Mouse (Mus musculus): ENCODE measurements at regions not wholly inside any gene's neighbourhood (a gene's known extent, or its start where the extent isn't known, plus 50 kb on each side); places are given as distances from the start of the nearest gene placed in this dataset.

- Histone ChIP-seq H3K79me3 (ENCODE audit: low read depth) (no peaks in the 10 kb centered on the region), H3K4me3 (ENCODE audit: insufficient read depth, poor library complexity, severe bottlenecking) (no peak overlapping the region), H3K79me2 (ENCODE audit: control insufficient read depth, insufficient read depth) (no peaks in the 10 kb centered on the region), H3ac (ENCODE audit: control insufficient read depth, insufficient read length, low read depth) (no peak overlapping the region), H3K36me3 (ENCODE audit: control insufficient read depth, insufficient read depth) (no peaks in the 10 kb centered on the region), H3K27me3 (ENCODE audit: control insufficient read depth, insufficient read depth, insufficient read length) (no peaks in the 10 kb centered on the region)
- TF ChIP-seq MAX (IDR thresholded peaks at IDR 0.05) (no peak), FOSL1 (IDR thresholded peaks at IDR 0.05; ENCODE audit: insufficient read depth, low read length, poor library complexity, severe bottlenecking) (no peak), USF1 (IDR thresholded peaks at IDR 0.05; ENCODE audit: low read depth) (no peak), CEBPB (IDR thresholded peaks at IDR 0.05; ENCODE audit: low read depth) (no peak), CTCF (IDR thresholded peaks at IDR 0.05; ENCODE audit: control insufficient read depth, insufficient read depth, insufficient read length) (no peak)
These were observed 227.2 kb downstream of the Kcnrg start for GRCm38 (mm10) chr14:61834291-61834936.

DNA sequence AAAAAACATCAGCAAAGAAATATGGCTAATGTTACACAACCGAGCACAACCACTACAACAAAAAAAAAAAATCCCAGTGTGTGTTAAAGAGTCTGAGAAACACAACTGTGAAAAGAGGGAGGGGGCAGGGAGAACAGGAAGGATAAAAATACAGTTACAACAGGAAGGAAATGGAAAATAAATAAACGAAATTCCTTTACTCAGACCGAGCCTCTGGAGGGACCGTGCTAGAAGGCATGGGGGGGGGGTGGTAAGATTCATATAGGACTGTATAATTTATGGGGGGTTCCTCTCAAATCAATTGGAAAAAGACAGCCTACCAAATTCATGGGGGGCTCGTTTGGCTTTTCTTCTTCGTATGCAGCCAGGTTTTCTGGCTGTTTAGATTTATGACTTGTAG lies 228.5 kb downstream of the Kcnrg start:
- H3K36me3 ChIP-seq (ENCODE audit: control insufficient read depth, insufficient read depth), result no peaks in the 10 kb centered on the region

DNA sequence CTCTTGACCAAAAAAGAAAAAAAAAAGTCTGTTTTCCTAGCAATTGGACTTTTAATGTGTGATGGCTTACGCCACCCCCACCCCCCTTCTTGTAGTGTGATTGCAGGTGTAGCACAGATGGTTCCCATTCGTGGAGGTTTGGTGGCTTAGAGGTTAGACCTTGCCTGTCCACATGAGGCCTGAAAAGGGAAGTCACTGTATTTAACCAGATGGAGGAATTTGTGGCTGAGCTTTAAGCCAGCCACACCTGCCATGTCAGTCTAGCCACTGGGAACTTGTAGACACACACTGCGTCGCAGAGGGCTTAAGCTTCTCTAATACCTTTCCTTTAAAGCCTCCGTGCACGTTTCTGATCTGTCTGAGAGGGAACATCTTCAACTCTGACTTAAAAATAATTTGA lies 229.0 kb downstream of the Kcnrg start:
- no peak for TF ChIP-seq FOSL1 (IDR thresholded peaks at IDR 0.05; ENCODE audit: insufficient read depth, low read length, poor library complexity, severe bottlenecking)
- TF ChIP-seq CTCF (IDR thresholded peaks at IDR 0.05; ENCODE audit: control insufficient read depth, insufficient read depth, insufficient read length), result no peak
- no peak for TF ChIP-seq CEBPB (IDR thresholded peaks at IDR 0.05; ENCODE audit: low read depth)
- no peak for TF ChIP-seq MYOD1 (IDR thresholded peaks at IDR 0.05; ENCODE audit: control insufficient read depth, insufficient read length, low read depth)
- no peak for TF ChIP-seq USF1 (IDR thresholded peaks at IDR 0.05; ENCODE audit: low read depth)
- TF ChIP-seq MYOG (IDR thresholded peaks at IDR 0.05; ENCODE audit: control insufficient read depth, extremely low read depth, insufficient read length), result no peak
- TF ChIP-seq MAX (IDR thresholded peaks at IDR 0.05), result no peak
- H3K79me3 ChIP-seq (ENCODE audit: low read depth), result no peaks in the 10 kb centered on the region
- H3K36me3 ChIP-seq (ENCODE audit: control insufficient read depth, insufficient read depth), result no peaks in the 10 kb centered on the region
- H3ac ChIP-seq (ENCODE audit: control insufficient read depth, insufficient read length, low read depth), result no peak overlapping the region
- H3K79me2 ChIP-seq (ENCODE audit: control insufficient read depth, insufficient read depth), result no peaks in the 10 kb centered on the region
- no peaks in the 10 kb centered on the region for H3K27me3 ChIP-seq (ENCODE audit: control insufficient read depth, insufficient read depth, insufficient read length)
- no peak overlapping the region for H3K4me3 ChIP-seq (ENCODE audit: insufficient read depth, poor library complexity, severe bottlenecking)

More for the DNA sequence above, 228.5 kb downstream of the Kcnrg start:
- TF ChIP-seq FOSL1 (IDR thresholded peaks at IDR 0.05; ENCODE audit: insufficient read depth, low read length, poor library complexity, severe bottlenecking) (no peak), MAX (IDR thresholded peaks at IDR 0.05) (no peak), MYOD1 (IDR thresholded peaks at IDR 0.05; ENCODE audit: control insufficient read depth, insufficient read length, low read depth) (no peak), CEBPB (IDR thresholded peaks at IDR 0.05; ENCODE audit: low read depth) (no peak), CTCF (IDR thresholded peaks at IDR 0.05; ENCODE audit: control insufficient read depth, insufficient read depth, insufficient read length) (no peak), MYOG (IDR thresholded peaks at IDR 0.05; ENCODE audit: control insufficient read depth, extremely low read depth, insufficient read length) (no peak), USF1 (IDR thresholded peaks at IDR 0.05; ENCODE audit: low read depth) (no peak)
- Histone ChIP-seq H3K79me2 (ENCODE audit: control insufficient read depth, insufficient read depth) (no peaks in the 10 kb centered on the region), H3K27me3 (ENCODE audit: control insufficient read depth, insufficient read depth, insufficient read length) (no peaks in the 10 kb centered on the region), H3K4me3 (ENCODE audit: insufficient read depth, poor library complexity, severe bottlenecking) (no peak overlapping the region), H3ac (ENCODE audit: control insufficient read depth, insufficient read length, low read depth) (no peak overlapping the region), H3K79me3 (ENCODE audit: low read depth) (no peaks in the 10 kb centered on the region)

DNA sequence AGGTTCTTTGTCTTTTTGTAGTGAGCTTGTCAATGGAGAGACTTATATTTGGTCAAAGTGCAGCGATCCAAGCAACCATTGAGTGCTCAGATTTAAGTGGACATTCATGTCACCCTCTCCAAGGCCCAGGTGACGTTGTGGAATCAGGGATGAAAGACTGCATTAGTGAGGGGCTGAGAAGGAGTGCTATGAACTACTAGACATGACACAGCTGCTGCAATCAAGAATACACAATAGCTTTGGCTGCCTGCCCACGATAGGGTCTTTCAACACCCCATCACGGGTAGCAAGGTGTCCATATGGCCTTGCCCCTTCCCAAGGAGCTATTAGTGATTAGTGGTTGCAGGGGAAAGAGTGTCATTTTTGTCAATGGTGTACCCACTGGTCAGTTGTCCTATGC lies 229.7 kb downstream of the Kcnrg start:
- no peak for TF ChIP-seq MYOG (IDR thresholded peaks at IDR 0.05; ENCODE audit: control insufficient read depth, extremely low read depth, insufficient read length)
- TF ChIP-seq FOSL1 (IDR thresholded peaks at IDR 0.05; ENCODE audit: insufficient read depth, low read length, poor library complexity, severe bottlenecking), result no peak
- no peak for TF ChIP-seq MYOD1 (IDR thresholded peaks at IDR 0.05; ENCODE audit: control insufficient read depth, insufficient read length, low read depth)
- TF ChIP-seq USF1 (IDR thresholded peaks at IDR 0.05; ENCODE audit: low read depth), result no peak
- TF ChIP-seq MAX (IDR thresholded peaks at IDR 0.05), result no peak
- TF ChIP-seq CEBPB (IDR thresholded peaks at IDR 0.05; ENCODE audit: low read depth), result no peak
- no peaks in the 10 kb centered on the region for H3K79me2 ChIP-seq (ENCODE audit: control insufficient read depth, insufficient read depth)
- H3K4me3 ChIP-seq (ENCODE audit: insufficient read depth, poor library complexity, severe bottlenecking), result no peak overlapping the region
- H3ac ChIP-seq (ENCODE audit: control insufficient read depth, insufficient read length, low read depth), result no peak overlapping the region
- no peaks in the 10 kb centered on the region for H3K79me3 ChIP-seq (ENCODE audit: low read depth)
- no peaks in the 10 kb centered on the region for H3K27me3 ChIP-seq (ENCODE audit: control insufficient read depth, insufficient read depth, insufficient read length)
- no peaks in the 10 kb centered on the region for H3K36me3 ChIP-seq (ENCODE audit: control insufficient read depth, insufficient read depth)

DNA sequence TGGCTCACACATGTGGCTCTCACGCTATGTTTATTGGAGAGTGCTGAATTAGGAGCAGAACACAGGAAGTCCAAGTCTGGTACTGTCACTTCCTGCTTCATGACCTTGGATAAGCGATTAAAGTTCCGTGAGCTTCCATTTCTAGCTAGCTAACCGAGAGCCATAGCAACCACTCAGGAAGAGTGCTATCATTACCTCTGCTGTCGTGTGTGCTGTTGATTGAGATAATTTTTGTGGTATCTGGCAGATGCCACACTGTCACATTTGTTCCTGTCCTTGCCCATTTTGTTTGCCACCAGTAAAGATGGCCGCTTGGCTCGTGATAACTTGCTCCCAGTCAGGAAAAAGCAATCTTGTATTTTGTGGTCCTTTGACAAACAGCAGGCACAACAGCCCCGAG lies 230.6 kb downstream of the Kcnrg start:
- Histone ChIP-seq H3K4me3 (ENCODE audit: insufficient read depth, poor library complexity, severe bottlenecking) (no peak overlapping the region), H3K79me3 (ENCODE audit: low read depth) (no peaks in the 10 kb centered on the region), H3K36me3 (ENCODE audit: control insufficient read depth, insufficient read depth) (no peaks in the 10 kb centered on the region), H3ac (ENCODE audit: control insufficient read depth, insufficient read length, low read depth) (no peak overlapping the region), H3K79me2 (ENCODE audit: control insufficient read depth, insufficient read depth) (no peaks in the 10 kb centered on the region), H3K27me3 (ENCODE audit: control insufficient read depth, insufficient read depth, insufficient read length) (no peaks in the 10 kb centered on the region)
- TF ChIP-seq CTCF (IDR thresholded peaks at IDR 0.05; ENCODE audit: control insufficient read depth, insufficient read depth, insufficient read length) (no peak), CEBPB (IDR thresholded peaks at IDR 0.05; ENCODE audit: low read depth) (no peak), MAX (IDR thresholded peaks at IDR 0.05) (no peak), MYOG (IDR thresholded peaks at IDR 0.05; ENCODE audit: control insufficient read depth, extremely low read depth, insufficient read length) (no peak), MYOD1 (IDR thresholded peaks at IDR 0.05; ENCODE audit: control insufficient read depth, insufficient read length, low read depth) (no peak), FOSL1 (IDR thresholded peaks at IDR 0.05; ENCODE audit: insufficient read depth, low read length, poor library complexity, severe bottlenecking) (no peak), USF1 (IDR thresholded peaks at IDR 0.05; ENCODE audit: low read depth) (no peak)

DNA sequence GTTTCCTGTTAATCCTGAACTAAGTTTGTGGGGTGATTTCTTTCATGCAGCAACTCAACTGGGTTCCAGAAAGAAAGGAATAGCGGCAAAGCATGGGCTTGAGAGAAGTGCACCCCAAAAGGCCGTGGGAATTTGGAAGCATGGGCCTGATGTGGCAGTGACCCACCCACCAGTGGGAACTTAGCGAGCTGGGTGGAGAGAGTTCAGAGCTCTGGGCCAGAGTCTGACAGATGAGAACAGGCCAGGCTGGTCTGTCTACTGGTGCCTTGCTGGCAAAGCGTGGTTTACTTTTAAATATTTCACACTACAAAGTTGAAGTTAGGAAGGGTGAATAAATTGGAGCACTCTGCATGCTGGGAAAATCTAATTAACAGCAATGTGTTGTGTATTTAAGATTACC lies 235.2 kb downstream of the Kcnrg start:
- H3K79me2 ChIP-seq (ENCODE audit: control insufficient read depth, insufficient read depth), result no peaks in the 10 kb centered on the region
- H3K79me3 ChIP-seq (ENCODE audit: low read depth), result no peaks in the 10 kb centered on the region
- no peak for TF ChIP-seq CTCF (IDR thresholded peaks at IDR 0.05; ENCODE audit: control insufficient read depth, insufficient read depth, insufficient read length)
- H3K4me3 ChIP-seq (ENCODE audit: insufficient read depth, poor library complexity, severe bottlenecking), result no peak overlapping the region
- no peaks in the 10 kb centered on the region for H3K27me3 ChIP-seq (ENCODE audit: control insufficient read depth, insufficient read depth, insufficient read length)
- H3K36me3 ChIP-seq (ENCODE audit: control insufficient read depth, insufficient read depth), result no peaks in the 10 kb centered on the region
- H3ac ChIP-seq (ENCODE audit: control insufficient read depth, insufficient read length, low read depth), result no peak overlapping the region

Data from C2C12 (cell line).